Comparison of ENCODE assay signal across 9 mouse cellular contexts in genomic region chr14:34309907-34310233, GRCm38 (mm10). TPM values are rescaled to one million over a fixed set of nuclear protein-coding genes. Genes with fewer than 3 reads are reported as not detected.
DNase-seq lines count a peak whose midpoint lies in the region; ATAC-seq and TF ChIP-seq lines count a peak whose summit lies in the region.
"Had no signal": no experiment of that assay in that cellular context is flagged by ENCODE, and none has a peak within 500 bp of the region (broad histone marks: within the 10 kb centered on the region; RNA-seq: fewer than 3 reads in every experiment).

No protein-coding gene starts in this region.

- peak overlapping the region; percentile 57 for H3K4me2 ChIP-seq in kidney, postnatal 0 days (ENCODE audit: low read length)
- peak overlapping the region; percentile 91 for H3K4me2 ChIP-seq in hindbrain, embryonic 14.5 days (replicated peaks)
- H3K4me2 ChIP-seq in midbrain, embryonic 15.5 days, result peak overlapping the region; percentile 85

- TF ChIP-seq CTCF in kidney, postnatal 0 days (IDR thresholded peaks at IDR 0.05; ENCODE audit: low read depth), result no peak
- TF ChIP-seq CTCF in cortical plate, adult 2 months (IDR thresholded peaks at IDR 0.05; ENCODE audit: extremely low read depth, insufficient read depth, low read length), result no peak

- 0 out of 2 replicates have a peak, but pooled peaks cover 4% of the 10 kb centered on the region for H3K4me1 ChIP-seq in kidney, postnatal 0 days (replicated peaks; ENCODE audit: insufficient read depth, low read length)
- peaks cover 3% of the 10 kb centered on the region for H3K4me1 ChIP-seq in cortical plate, adult 2 months (ENCODE audit: control insufficient read depth, insufficient read depth, low read length)
- H3K4me1 ChIP-seq in hindbrain, embryonic 14.5 days (replicated peaks; ENCODE audit: control insufficient read depth, insufficient read depth, low read length), result peaks cover 27% of the 10 kb centered on the region
- H3K4me1 ChIP-seq in midbrain, embryonic 15.5 days, result peaks cover 23% of the 10 kb centered on the region

- no peaks in the 10 kb centered on the region for H3K9me3 ChIP-seq in kidney, postnatal 0 days (replicated peaks; ENCODE audit: low read length)
- no peaks in the 10 kb centered on the region for H3K9me3 ChIP-seq in hindbrain, embryonic 14.5 days (ENCODE audit: control insufficient read depth, low read length)
- H3K9me3 ChIP-seq in midbrain, embryonic 15.5 days, result no peaks in the 10 kb centered on the region

- H3K27me3 ChIP-seq in kidney, postnatal 0 days (ENCODE audit: insufficient read depth, low read length), result no peaks in the 10 kb centered on the region
- no peaks in the 10 kb centered on the region for H3K27me3 ChIP-seq in hindbrain, embryonic 14.5 days (ENCODE audit: control insufficient read depth, insufficient read depth, low read length)
- no peaks in the 10 kb centered on the region for H3K27me3 ChIP-seq in midbrain, embryonic 15.5 days (replicated peaks)

- no peak for TF ChIP-seq POLR2A in cortical plate, adult 2 months (IDR thresholded peaks at IDR 0.05; ENCODE audit: extremely low read depth, insufficient read depth, low read length)

- no peaks in the 10 kb centered on the region for H3K36me3 ChIP-seq in kidney, postnatal 0 days (ENCODE audit: insufficient read depth, low read length)
- no peaks in the 10 kb centered on the region for H3K36me3 ChIP-seq in hindbrain, embryonic 14.5 days (replicated peaks; ENCODE audit: control insufficient read depth, insufficient read depth)
- no peaks in the 10 kb centered on the region for H3K36me3 ChIP-seq in midbrain, embryonic 15.5 days (replicated peaks)

- DNase-seq in kidney, postnatal 0 days (ENCODE audit: low spot score), result no peak
- no peak for DNase-seq in kidney, adult 11 months
- no peak for DNase-seq in hindbrain, embryonic 14.5 days (ENCODE audit: low spot score)
- no peak for DNase-seq in left cerebral cortex, postnatal 10 days (ENCODE audit: extremely low spot score in 1 of 2, low spot score in 2 of 2)
- DNase-seq in ovary, postnatal 10 days (ENCODE audit: low spot score), result no peak
- DNase-seq in cerebellum, adult 11-12 months, result no peak

- H3K9ac ChIP-seq in kidney, postnatal 0 days (ENCODE audit: low read depth, low read length), result peak overlapping the region; percentile 77
- peak overlapping the region; percentile 96 for H3K9ac ChIP-seq in hindbrain, embryonic 14.5 days
- H3K9ac ChIP-seq in midbrain, embryonic 15.5 days, result peak overlapping the region; percentile 90

- H3K27ac ChIP-seq in kidney, postnatal 0 days, result peak overlapping the region; percentile 99
- H3K27ac ChIP-seq in cortical plate, adult 2 months (ENCODE audit: insufficient read depth, low read length), result peak overlapping the region; percentile 78
- H3K27ac ChIP-seq in hindbrain, embryonic 14.5 days, result peak overlapping the region; percentile 95
- H3K27ac ChIP-seq in midbrain, embryonic 15.5 days, result peak overlapping the region; percentile 97

- no peak for ATAC-seq in kidney, postnatal 0 days (replicated peaks; ENCODE audit: low FRiP score, low read depth)
- ATAC-seq in hindbrain, embryonic 14.5 days (ENCODE audit: low FRiP score), result no peak
- 0 out of 2 replicates have a peak, but pooled peaks have one; percentile 2 for ATAC-seq in midbrain, embryonic 15.5 days (replicated peaks)

- intact Hi-C loops in left cerebral cortex, postnatal 10 days (cut with DNase I), result no loop called here

- peak overlapping the region; percentile 97 for H3K4me3 ChIP-seq in kidney, postnatal 0 days (replicated peaks; ENCODE audit: low read depth, low read length)
- H3K4me3 ChIP-seq in cortical plate, adult 2 months (ENCODE audit: insufficient read depth, low read length), result peak overlapping the region; percentile 99
- H3K4me3 ChIP-seq in hindbrain, embryonic 14.5 days (replicated peaks; ENCODE audit: low read length), result peak overlapping the region; percentile 99
- peak overlapping the region; percentile 91 for H3K4me3 ChIP-seq in midbrain, embryonic 15.5 days

- 6% methylated on average over 5 of the region's 5 CpGs for WGBS in kidney, postnatal 0 days
- WGBS in hindbrain, embryonic 14.5 days, result 13% methylated on average over 5 of the region's 5 CpGs
- 15% methylated on average over 5 of the region's 5 CpGs for WGBS in midbrain, embryonic 15.5 days

RNA-seq across cellular contexts. Expression of gene Shld2, which starts 0.4 kb away (rescaled TPM):
- 11.5 and 11.8 TPM in 2 replicates for polyA plus RNA-seq in kidney, postnatal 0 days (2015; fragmentation: Nextera tagmentation; extraction: Ambion mirVana)
- polyA plus RNA-seq in cortical plate, adult 2 months (2012; rRNA removed), result 4.1 and 4.6 TPM in 2 replicates
- 5.5 and 8.2 TPM in 2 replicates for polyA plus RNA-seq in hindbrain, embryonic 14.5 days (2014; fragmentation: Nextera tagmentation; extraction: Ambion mirVana)
- polyA plus RNA-seq in midbrain, embryonic 15.5 days (2015; fragmentation: Nextera tagmentation; extraction: Ambion mirVana), result 5.2 and 7.0 TPM in 2 replicates
- total RNA-seq in left cerebral cortex, postnatal 10 days (2021), result 10 to 100 TPM; 10.4 to 11.3 TPM

RNA-seq across cellular contexts. Expression of gene Glud1, which starts 0.7 kb away (rescaled TPM):
- 160 and 161 TPM in 2 replicates for polyA plus RNA-seq in kidney, postnatal 0 days (2015; fragmentation: Nextera tagmentation; extraction: Ambion mirVana)
- 174 and 177 TPM in 2 replicates for polyA plus RNA-seq in cortical plate, adult 2 months (2012; rRNA removed)
- 131 and 145 TPM in 2 replicates for polyA plus RNA-seq in hindbrain, embryonic 14.5 days (2014; fragmentation: Nextera tagmentation; extraction: Ambion mirVana)
- 92.5 and 99.2 TPM in 2 replicates for polyA plus RNA-seq in midbrain, embryonic 15.5 days (2015; fragmentation: Nextera tagmentation; extraction: Ambion mirVana)
- total RNA-seq in left cerebral cortex, postnatal 10 days (2021), result 100 to 1,000 TPM; 339 to 352 TPM

RNA-seq across cellular contexts. Expression of gene Fam25c, which starts 45.4 kb away (rescaled TPM):
- 8.1 and 15.2 TPM in 2 replicates for polyA plus RNA-seq in kidney, postnatal 0 days (2015; fragmentation: Nextera tagmentation; extraction: Ambion mirVana)
- polyA plus RNA-seq in cortical plate, adult 2 months (2012; rRNA removed), result not detected in 2 replicates
- not detected in 2 replicates for polyA plus RNA-seq in hindbrain, embryonic 14.5 days (2014; fragmentation: Nextera tagmentation; extraction: Ambion mirVana)
- not detected in 2 replicates for polyA plus RNA-seq in midbrain, embryonic 15.5 days (2015; fragmentation: Nextera tagmentation; extraction: Ambion mirVana)
- 1 to 10 TPM in 1 of 2 experiments, not detected in 1; 1.0 TPM for total RNA-seq in left cerebral cortex, postnatal 10 days (2021)
- total RNA-seq: left cerebral cortex, postnatal 36 days had no signal
